Mouse (Mus musculus) cerebellum, postnatal 25 days (tissue): ENCODE data around the gene Islr.

Source experiments
- DNase-seq, 2 experiments: peaks; one replicate each; pipeline ENCODE4 v3.0.0; 2021; ENCODE audit warnings: mixed read lengths in 2 of 2

Gene Islr

DNA sequence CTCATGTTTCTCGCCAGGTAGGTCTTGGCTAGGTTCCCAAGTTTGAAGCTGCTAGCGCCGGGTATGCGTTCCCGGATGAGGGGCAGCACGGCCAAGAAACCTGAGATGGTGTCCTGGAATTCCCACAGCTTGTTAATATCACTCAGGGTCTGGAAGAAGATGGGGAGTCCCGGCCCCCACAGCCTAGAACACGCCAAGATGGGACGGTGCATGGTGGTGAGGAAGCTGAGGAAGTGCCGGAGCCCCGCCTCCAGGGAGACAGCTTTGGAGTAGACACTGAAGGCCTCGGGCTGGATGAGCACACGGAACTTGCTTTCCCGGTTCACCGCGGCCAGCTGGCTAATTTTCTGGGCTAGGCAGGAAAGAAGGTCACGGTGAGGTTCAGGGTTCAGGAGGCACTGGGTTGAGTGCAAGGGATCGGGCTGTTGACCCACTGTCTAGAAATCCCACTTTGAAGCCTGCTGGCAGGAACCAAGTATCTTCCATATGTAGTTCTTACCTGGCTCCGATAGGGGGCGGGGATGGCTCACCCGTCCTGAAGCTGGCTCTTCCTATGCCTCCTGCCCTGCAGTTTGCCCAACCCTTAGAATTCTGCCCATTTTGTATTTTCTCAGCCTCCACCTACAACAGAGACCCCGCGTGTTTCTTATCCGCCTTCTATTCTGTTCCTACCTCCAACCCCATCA lies 16.3 kb upstream of the Islr start:
- DNase-seq, result peak; percentile 51 to 73

DNA sequence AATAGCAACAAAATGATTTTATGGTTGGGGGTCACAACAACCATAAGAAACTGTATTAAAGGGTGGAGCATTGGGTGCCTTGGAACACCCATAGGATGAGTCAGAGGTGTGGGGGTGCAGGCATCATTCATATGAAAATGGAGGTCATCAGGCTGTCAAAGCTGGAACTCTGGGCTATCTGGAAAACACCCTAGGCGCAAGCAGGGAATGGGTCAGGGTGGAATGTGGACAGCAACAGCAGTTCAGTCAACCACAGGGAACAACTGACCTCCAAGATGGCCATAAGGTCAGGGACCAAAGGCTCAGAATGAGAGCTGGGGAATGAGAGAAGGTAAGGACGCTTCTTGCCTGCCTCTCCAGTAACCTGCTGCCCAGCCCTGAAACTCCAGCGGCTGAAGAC lies 14.4 kb upstream of the Islr start:
- no peak for DNase-seq

DNA sequence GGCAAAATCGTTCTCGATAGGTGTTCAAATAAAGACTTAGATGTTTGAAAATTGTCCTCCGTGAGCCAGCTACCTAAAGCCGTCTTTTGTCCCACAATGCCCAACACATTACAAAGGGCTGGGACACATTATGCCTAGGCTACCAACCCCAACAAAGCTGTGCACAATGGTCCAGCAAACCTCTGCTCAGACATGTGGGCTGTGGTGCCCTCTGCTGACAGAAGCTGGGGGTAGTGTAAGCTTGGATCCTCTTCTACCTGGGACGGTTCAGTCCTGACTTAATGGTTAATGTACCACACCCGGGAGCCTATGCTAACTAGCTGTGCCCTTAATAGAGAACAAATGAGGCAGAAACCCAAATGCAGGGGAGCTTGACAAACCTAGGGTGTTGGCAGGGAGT lies 12.3 kb upstream of the Islr start:
- DNase-seq, result peak; percentile 54 to 70

DNA sequence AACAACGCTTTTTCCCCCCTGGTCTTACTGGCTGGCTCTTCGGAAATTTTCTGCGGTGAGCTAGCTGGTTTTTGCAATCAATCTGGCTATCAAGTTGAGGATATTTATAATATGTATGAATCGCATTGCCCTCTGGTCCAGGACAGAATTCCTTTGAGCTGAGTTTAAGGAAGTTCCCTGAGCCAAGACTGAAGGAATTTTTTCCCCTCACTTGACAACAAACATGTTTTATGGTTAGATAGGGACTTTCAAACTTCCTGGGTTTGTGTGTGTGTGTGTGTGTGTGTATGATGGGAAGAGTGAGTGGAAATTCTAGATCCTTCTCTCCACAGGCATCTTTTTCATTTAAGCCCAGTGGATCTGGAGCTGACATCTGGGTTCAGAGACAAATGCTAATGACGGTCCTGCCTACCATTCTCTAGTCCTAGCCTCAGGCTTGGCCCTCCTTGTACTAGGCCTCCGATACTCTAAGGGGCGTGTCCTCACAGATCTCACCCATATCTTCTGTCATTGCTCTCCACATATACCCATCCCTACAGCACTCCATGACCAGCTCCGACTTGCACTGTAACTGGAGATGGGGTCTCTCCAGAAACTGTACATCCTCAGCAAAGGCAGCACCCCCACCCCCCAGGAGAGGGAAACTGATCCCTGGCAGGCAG lies 10.5 kb upstream of the Islr start:
- DNase-seq, result no peak

DNA sequence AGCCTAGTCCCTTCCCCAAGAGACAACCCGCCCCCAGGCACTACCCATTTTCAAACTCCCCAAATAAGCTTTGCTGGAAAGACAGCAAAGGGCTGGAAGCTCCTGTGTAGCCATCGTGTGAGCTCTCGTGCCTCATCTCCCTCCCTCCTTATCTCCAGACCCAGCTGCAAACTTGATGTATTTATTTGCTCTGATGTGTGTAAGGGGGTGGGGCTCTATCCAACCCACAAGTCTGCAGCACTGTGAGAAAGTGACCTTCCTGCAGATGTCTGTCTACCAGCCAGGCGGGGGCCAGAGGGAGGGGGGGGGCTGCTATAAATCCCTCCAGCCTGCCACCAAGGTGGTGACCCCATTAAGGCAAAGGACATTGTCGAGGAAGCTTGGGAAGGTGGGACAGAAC lies 9.8 kb upstream of the Islr start:
- DNase-seq, result no peak

DNA sequence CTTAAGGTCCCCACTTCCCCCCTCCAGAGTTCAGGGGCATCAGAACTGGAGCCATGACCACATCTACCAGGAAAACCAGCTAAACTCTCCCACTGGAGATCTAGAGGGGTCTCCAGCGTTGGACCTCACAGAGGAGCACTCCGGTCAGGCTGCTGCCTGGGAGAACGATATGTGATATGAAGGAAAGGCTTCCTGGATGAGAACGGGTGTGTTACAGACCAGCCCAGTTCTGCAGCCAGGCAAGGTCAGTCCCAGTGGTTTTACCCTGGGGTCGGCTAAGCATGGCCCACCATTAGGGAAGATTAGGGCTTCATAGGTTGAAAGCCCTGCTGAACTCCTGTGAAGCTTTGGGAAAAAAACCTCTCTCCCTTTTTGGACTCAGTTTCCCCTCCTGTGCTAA lies 9.3 kb upstream of the Islr start:
- no peak for DNase-seq

DNA sequence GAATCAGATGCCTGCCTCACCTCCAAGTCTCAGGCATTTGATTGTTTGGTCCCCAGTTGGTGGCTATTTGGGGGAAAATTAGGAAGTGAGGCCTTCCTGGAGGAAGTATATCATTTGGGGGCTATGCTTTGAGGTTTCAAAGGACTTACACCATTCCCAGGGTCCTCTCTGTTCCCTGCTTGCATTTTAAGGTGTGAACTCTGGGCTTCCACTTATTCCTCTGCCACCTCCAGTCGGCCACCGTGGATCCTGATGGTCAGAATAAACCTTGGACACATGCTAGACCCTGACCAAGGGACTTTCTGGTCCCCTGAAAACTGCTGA lies 6.2 kb upstream of the Islr start:
- no peak for DNase-seq

DNA sequence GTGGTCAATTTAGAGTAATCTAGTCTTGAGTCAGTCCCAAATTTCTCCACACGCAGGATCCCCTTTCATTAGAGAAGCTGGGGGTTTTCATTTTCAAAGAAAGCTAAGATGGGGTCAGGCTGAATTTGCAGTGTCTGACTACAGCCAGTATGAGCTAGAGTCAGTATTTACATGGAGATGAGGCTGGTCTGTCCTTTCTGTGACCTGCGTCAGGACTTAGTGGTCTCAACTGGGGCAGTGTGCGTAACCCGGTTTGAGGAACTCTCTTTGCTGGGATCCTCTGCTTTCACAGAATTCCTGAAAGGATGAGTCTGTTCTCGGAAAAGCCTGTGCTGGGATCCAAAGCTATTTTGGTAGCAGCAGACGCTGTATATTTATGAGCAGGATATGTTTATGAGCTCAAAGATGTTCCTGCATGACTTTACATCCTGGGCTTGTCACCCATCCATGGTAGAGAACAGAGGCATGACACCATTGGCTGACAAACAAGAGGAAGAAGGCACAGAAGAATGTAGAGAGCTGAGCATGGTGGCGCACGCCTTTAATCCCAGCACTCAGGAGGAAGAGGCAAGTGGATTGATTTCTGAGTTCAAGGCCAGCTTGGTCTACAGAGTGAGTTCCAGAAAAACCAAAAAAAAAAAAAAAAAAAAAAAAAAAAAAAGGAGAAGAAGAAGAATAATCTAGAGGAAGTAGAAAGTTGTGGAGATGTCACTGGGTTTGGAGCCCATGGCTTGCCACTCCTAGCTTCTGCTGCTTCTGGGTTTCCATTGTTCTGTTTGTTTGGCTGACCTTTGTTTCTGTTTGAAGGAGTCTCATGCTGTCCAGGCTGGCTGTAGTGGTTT lies 5.6 kb upstream of the Islr start:
- no peak for DNase-seq

DNA sequence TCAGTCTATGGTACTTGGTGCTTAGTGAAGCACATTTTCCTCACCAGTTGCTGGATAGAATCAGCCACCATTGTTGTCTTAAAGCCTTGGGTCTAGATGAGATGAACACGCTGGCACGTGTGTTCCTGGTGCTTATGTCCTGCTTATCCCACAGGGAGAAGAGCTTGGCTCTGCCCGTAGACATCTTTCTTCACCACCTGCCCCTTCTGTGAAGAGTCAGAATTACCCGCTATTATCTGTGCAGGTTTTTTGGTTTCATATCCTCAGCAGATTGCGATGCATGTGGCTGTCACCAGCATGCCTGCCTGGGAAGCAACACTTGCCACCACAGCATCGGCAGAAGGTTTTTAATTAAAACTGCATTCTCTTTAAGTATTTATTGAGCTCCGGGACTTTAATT lies 1.9 kb upstream of the Islr start:
- peak; percentile 35 to 37 for DNase-seq

DNA sequence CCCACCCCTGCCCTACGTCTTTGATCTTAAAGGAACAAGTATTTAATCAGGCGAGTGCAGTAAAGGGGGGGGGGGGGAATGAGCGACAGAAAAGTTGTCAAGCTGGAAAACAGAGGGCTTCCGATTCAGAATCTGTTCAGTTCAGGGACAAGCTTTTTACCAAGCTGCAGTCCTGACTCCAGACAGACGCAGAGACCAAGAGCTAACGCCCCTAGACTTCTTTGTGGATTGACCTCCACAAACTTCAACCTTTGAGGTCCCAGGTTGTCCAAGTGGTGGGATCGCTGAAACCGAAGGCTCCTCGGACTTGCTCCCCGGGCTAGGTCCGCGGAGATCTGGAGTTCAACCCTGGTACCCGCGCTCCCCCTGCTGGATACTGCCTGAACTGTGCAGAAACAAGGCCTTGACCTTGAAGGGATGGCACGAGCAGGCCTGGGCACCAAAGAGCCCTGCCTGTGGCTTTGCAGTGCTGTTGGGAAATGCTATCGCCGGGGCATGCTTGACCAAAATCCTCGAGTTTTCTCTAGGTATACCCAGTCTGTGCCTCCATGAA lies 418 bp upstream of the Islr start:
- peak; percentile 97 for DNase-seq

DNA sequence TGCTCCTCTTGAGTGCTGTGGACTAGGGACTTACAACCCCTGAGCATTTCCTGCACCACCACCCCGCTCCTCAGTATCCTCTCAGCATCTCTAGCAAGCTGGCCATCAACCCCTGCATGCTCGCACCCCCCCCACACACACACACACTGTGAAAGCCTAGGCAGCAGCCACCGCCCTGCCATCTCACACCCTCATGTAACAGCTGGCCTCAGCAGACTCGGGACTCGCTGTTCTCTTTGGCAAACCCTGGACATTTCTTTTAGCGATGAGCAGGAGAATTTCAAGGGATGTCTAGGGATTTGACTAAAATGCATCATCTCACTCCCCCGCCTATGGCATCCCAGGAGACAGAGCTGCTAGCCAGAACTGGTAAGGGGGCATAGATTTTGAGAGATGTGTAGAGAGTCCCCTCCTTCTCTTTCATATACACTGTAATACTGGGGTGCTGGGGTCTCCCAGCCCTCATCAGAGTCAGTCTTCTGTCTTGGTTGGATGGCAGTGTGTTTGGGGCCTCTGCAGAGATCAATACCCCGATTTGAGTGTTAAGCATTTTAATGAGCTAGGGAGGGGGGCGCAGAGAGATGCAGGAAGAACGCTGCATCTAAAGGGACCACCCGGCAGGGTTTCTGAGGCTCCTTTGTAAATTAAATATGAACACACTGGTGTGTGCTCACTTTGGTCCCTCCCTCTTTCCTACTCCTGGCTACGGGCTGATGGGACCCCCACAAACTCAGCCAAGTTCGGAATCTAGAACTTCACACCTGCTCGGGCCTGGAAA lies 1.2 kb downstream of the Islr start:
- DNase-seq, result no peak

DNA sequence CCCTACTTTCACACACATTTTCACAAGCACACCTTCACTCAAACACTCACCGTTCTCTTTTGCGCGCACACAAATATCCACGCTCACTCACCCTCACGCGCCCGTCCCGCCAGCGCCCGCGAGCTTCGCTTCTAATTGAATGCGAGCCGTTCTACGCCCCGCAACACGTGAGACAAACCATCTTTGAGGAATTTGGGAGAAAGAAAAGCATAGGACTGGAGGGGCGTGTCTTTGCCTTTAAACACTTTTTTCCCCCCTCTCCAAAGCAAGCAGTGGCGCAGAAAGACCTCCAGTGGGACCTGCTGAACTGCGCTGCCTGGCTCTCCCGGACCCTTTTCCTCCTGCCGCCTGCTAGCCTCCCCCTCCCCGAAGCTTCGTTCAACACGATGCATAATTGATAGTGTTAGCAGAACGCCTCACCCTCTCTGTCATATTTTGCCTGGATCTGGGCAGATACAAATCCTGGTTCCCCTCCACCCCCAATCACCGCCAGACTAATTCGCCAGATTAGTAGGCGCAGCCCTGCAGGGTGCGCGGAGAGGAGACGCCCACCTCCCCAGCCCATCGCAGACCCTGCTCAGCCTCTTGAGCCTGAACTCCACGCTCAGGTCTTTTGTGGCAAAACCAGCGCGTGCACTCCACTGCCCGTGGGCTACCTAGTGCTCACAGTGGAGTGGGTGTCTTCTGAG lies 2.1 kb downstream of the Islr start:
- DNase-seq, result peak; percentile 26 to 37

DNA sequence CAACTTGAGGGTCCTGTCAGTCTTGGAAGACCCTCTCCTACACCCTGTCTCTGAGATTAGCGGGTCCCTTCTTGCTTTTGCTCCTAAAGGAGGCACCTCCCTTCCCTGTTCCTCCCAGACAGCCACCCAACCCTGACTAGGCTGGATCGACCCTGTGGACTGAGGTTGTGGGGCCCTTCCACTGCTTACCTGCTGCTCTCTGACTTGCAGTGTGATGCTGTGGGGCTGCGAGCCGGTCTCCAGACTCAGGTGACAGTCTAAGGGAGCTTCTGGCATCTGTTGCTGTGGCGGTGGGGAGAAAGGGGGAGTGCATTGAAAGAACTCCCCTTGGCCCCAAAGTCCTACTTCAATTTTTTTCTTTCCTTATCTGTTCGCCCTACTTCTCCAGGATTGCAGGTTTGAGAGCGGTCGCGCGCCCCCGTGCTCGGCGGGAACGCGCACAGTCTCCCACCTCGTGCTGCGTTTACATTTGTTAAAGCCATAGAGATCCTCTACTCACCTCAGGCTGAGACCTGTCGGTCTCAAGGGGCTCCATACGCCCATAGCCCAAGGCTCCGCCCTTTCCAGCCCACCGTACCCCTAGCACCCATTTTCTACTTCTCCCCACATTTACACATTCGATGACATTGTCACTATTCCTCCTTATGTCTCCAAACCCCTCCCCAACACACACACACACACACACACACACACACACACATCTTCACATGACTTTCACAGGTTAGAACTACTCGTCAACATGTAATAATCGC lies 2.8 kb downstream of the Islr start:
- peak; percentile 26 to 28 for DNase-seq

DNA sequence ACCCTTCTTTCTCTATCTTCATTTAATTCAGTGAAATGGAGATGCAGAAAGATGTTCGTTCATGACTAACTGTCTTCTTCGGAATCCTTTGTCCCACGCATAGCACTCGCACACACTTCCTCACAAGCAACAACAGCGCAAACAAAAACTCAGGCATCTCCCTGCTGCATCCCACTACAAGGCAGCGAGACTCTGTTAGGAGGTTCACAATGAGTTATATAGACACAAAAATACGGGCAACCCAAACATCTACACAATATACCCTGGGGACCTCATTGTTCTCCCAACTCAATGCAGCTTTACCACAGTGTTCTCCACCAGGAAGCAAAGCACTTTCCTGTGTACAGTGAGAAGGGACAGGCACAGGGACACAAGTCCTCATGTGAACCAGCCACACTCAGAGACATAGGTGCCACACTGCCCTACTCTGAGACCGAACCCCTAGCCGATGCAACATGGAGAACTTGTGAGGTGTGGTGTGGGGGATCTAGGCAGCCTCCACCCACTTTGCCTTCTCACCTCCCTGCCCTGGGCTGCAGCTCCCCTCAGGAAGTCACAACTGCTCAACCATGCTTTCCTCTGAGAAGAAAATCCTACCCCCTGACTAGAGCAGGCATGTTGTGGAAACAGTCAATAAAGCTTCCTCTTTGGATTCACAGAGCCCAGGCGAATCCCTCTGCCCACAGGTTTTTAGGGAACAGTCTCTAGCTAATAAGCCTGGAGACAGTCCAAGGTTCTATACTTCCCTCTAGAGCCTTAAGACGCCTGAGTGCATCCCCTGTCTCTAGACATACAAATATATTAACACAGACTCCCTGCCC lies 3.6 kb downstream of the Islr start:
- DNase-seq, result no peak

DNA sequence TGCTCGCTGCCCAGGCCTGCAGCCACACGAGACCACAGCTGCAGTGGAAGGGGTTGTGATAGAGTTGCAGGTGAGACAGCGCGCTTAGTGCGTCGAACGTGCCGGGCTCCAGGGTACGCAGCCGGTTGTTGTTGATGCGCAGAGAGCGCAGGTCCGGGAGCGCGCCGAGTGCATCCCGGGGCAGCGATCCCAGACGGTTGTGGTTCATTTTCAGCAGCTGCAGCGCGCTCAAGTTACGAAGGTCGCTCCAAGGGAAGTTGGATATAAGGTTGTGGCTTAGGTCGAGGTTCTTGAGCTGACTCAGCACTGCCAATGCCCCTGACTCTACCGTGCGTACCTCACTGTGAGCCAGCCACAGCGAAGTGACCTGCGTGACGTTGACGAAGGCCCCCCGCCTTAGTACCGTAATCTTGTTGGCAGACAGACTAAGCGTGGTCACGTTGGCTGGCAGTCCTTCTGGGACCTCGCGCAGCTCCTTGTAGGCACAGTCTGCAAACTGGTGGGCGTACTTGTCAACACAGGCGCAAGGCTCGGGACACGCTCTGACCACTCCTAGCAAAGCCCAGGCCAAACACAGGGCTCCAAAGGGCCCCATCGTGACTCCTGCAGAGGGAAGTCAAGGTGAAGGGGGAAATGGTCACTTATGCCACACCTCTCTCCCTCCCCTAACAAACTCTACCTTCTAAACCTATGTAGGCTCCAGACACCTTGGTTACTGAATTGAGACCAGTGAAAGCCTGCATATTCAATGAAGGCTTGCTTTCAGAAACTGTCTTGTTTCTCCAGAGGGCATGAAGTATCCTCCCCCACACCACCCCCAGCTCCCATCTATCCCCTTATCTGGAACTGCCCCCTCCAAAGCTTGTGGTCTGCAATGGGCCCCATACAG lies 4.5 kb downstream of the Islr start:
- DNase-seq, result peak in 1 of 2 experiments; percentile 33

DNA sequence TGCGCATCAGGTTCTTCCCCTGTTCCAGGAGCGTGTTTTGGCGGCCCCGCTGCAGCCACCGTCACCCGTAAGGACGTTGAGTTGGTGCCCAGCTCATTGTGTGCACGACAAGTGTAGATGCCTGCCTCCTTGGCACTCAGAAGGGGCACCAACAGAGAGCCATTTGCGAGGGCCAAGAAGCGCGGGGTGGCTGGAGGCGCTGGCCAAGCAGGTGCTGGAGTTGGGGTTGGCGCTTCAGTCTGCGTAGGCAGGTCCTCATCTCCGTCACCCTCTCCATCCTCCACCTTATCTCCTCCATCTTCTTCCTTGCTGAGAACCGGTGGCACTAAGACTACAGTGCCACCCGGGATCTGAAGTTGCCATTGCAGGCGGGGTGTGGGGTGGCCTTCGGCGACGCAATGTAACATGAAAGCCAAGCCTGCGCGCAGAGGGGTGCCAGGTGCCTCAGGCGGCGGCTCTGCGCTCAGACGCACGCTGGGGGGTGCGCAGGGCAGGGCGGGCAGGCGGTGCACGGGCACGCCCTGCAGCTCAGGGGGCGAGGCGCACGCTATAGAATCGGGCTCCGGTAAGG lies 5.2 kb downstream of the Islr start:
- DNase-seq, result peak; percentile 70 to 72

DNA sequence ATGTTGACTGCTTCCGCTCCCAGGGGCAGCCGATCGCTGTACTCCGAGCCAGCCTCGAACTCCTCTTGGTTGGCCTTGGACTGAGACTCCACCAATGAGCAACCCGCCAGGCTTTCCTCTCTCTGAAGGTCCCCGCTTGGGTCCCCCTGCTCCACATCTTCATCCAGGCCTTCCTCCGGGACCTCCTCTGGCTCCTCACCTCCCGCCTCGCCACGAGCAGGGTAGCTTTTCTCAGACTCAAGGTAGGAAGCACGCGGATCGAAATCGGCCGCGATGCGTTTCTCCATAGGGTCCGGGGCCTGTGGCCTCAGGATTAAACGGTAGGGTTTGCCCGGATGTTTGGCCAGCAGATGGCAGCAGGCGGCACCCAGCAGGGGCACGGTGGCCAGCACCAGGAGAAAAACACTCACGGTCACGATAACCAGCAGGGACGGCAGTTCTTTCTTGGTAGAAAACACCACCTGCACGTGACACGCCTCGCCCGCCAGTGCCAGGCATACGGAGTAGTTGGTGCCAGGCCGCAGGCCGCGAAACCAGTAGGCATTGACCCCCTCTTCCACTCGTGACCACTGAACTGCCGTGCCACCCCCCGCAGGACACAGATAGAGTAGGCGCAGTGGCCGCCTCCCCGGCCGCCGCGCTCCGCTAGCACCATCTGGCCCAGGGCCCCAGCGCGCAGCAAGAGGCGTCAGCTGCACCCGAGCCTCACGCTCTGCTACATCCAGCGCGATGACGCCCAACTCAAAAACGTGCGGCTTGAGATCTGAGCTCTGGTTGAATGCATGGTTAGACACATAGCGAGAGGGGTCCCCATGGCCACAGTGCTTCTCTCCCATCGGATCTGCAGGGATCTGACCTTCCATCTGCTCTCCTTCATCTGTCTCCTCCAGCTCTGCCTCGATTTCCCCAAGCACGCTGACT lies 6.1 kb downstream of the Islr start:
- DNase-seq, result peak; percentile 71 to 76
